Mouse (Mus musculus): Measurements from ENCODE around the gene Mbnl2. TPM values are rescaled to one million over a fixed set of nuclear protein-coding genes. Genes with fewer than 3 reads are reported as not detected.

Gene Mbnl2
- polyA plus RNA-seq, 1 experiment = 24.6 TPM

DNA sequence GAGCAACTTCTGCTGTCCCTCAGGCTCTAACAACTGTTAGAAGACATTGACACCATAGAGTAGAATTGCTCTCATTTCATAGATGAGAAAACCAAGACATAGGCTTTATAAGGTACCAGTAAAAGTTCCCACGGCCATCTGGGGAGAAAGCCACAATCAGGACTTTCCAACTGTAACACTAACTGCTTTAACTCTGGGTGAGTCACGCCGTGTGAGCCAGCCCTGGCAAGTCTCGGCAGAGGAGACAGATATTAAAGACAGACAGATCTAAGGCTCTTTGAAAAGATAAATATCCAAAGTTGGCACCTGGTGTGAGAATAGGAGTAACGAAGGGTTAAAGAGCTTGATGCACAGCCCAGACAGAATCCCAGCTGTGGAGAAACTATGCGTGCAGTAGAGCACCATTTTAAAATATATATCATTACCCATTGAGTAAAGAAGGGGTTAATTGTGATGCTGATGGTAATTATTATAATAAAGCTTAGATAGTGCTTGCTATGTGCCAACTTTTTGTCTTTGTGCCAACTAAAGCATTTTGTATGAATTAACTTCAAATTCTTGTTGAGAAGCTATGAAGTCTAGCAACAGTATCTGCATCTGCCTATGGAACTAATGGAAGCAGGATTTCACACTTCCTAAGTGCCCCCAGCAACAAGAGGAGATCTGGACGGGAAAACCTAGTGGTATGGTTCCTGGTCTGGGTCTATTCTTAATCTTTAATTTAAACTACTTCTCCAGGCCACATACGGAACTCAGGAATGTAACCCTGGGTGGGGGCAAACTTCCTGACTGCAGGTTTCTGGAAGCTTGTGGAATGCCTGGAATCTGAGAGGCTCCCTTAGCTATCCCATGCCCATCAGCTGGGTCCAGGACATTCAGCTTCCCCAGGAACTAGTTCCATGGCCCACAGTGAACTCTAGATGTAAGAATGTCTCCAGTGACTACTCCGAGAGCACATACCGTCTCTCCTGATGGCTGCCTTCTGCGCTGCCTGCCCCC is 97.9 kb downstream of the Mbnl2 start:
- no peak overlapping the region for H3K27ac ChIP-seq (ENCODE audit: control insufficient read depth, insufficient read depth, low read depth, low read length, poor library complexity)
- TF ChIP-seq CTCF (IDR thresholded peaks at IDR 0.05; ENCODE audit: control insufficient read depth, insufficient read depth, low read length) (no peak), POLR2A (IDR thresholded peaks at IDR 0.05; ENCODE audit: borderline replicate concordance, control insufficient read depth, low read depth, low read length) (no peak)
- peaks cover 3% of the 10 kb centered on the region; the same call in 1 of the 2 replicates for H3K4me1 ChIP-seq (ENCODE audit: control insufficient read depth, insufficient read depth, low read length)
- no peak overlapping the region for H3K4me3 ChIP-seq (replicated peaks; ENCODE audit: control insufficient read depth, low read depth, low read length)
- 67% methylated on average over 11 of the region's 11 CpGs for whole genome bisulfite sequencing

DNA sequence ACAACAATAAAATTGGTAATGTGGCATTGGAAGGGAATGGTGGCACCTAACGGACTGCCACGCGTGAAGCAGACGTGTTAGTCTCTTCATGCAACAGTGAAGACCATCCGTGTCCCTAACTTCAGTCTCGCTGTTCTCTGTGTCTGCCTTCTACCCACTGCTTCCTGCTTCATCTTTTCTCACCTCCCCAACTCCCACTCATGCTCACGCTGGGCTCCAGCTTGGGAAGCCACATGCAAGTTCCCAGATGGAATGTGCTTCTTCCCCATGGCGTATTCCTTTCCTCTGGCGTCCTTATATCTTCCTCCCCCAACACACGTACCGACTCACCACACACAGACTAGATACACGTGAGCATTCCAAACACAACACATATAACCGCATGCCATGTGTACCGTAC is 99.3 kb downstream of the Mbnl2 start:
- WGBS = 86% methylated on average over 14 of the region's 14 CpGs
- no peak overlapping the region for H3K27ac ChIP-seq (ENCODE audit: control insufficient read depth, insufficient read depth, low read depth, low read length, poor library complexity)
- peaks cover 3% of the 10 kb centered on the region for H3K4me1 ChIP-seq (ENCODE audit: control insufficient read depth, insufficient read depth, low read length)
- H3K4me3 ChIP-seq (replicated peaks; ENCODE audit: control insufficient read depth, low read depth, low read length) = no peak overlapping the region
- TF ChIP-seq POLR2A (IDR thresholded peaks at IDR 0.05; ENCODE audit: borderline replicate concordance, control insufficient read depth, low read depth, low read length) (no peak), CTCF (IDR thresholded peaks at IDR 0.05; ENCODE audit: control insufficient read depth, insufficient read depth, low read length) (no peak)

DNA sequence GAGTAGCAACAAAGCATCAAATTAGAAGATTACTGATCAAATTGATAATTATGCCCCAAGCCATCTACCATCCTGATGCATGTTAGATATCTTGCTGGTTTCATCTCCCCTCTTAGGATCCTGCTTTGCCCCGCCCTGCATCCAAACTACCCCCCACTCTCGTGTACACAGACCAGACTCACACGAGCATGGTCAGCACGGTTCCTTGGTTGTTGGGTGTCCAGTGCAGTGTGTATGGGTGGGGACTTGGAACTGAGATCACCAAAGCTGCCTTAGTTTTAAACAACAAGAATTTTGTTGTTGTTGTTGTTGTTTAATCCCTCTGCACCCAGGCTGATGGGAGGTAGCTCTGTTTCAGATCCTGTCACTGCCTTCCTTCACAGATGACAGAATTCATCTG is 101.7 kb downstream of the Mbnl2 start:
- H3K27ac ChIP-seq (ENCODE audit: control insufficient read depth, insufficient read depth, low read depth, low read length, poor library complexity) = no peak overlapping the region
- 89% methylated on average over 4 of the region's 4 CpGs for WGBS
- peaks cover 6% of the 10 kb centered on the region for H3K4me1 ChIP-seq (ENCODE audit: control insufficient read depth, insufficient read depth, low read length)

DNA sequence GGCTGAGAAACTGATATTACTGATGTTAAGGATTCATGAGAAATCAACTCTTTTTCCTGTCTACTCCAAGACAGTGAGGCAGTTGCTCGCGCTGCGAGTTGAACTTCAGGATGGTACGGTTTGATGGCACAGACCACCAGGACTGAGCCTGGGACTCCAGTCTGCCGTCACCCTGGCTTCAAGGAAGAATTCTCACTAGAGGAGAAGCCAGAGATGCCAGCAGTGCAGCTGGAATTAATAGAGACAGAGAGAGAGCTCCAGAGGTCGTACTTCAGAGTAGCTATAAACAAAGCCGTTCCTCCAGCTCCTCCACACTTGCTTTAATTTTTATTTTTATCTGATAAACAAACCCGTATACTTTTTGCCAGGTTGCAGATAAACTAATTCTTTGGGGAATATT is 102.5 kb downstream of the Mbnl2 start:
- no peak overlapping the region for H3K27ac ChIP-seq (ENCODE audit: control insufficient read depth, insufficient read depth, low read depth, low read length, poor library complexity)
- peaks cover 6% of the 10 kb centered on the region for H3K4me1 ChIP-seq (ENCODE audit: control insufficient read depth, insufficient read depth, low read length)
- 81% methylated on average over 8 of the region's 8 CpGs for WGBS
- no peak for TF ChIP-seq POLR2A (IDR thresholded peaks at IDR 0.05; ENCODE audit: borderline replicate concordance, control insufficient read depth, low read depth, low read length)
- TF ChIP-seq CTCF (IDR thresholded peaks at IDR 0.05; ENCODE audit: control insufficient read depth, insufficient read depth, low read length) = no peak
- H3K4me3 ChIP-seq (replicated peaks; ENCODE audit: control insufficient read depth, low read depth, low read length) = no peak overlapping the region

More for the DNA sequence above, 101.7 kb downstream of the Mbnl2 start:
- TF ChIP-seq CTCF (IDR thresholded peaks at IDR 0.05; ENCODE audit: control insufficient read depth, insufficient read depth, low read length) (no peak), POLR2A (IDR thresholded peaks at IDR 0.05; ENCODE audit: borderline replicate concordance, control insufficient read depth, low read depth, low read length) (no peak)
- no peak overlapping the region for H3K4me3 ChIP-seq (replicated peaks; ENCODE audit: control insufficient read depth, low read depth, low read length)

DNA sequence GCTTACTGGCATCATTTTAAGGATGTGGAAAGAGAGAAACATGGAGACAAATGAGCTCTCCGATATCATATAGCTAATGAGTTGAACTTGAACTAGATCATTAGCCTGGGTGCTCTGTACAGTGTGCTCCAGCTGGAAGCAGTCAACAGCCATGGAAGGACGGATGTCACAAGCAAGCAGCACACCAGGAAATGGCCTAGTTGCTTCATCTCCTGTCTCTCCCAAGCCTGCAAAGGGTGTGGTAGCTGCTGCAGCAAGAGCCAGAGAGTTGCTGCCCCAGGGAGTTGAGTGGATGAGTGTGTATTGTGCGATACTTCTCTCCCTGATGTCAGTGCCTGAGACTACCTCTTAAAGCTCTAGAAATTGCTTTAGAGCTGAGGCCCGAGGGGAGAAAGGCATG is 104.2 kb downstream of the Mbnl2 start:
- Histone ChIP-seq H3K4me3 (replicated peaks; ENCODE audit: control insufficient read depth, low read depth, low read length) (no peak overlapping the region), H3K27ac (ENCODE audit: control insufficient read depth, insufficient read depth, low read depth, low read length, poor library complexity) (0 out of 2 replicates have a peak overlapping the region, but pooled peaks have one; percentile 19), H3K4me1 (ENCODE audit: control insufficient read depth, insufficient read depth, low read length) (peaks cover 6% of the 10 kb centered on the region)
- WGBS = 37% methylated on average over 4 of the region's 4 CpGs
- TF ChIP-seq POLR2A (IDR thresholded peaks at IDR 0.05; ENCODE audit: borderline replicate concordance, control insufficient read depth, low read depth, low read length) (no peak), CTCF (IDR thresholded peaks at IDR 0.05; ENCODE audit: control insufficient read depth, insufficient read depth, low read length) (no peak)

DNA sequence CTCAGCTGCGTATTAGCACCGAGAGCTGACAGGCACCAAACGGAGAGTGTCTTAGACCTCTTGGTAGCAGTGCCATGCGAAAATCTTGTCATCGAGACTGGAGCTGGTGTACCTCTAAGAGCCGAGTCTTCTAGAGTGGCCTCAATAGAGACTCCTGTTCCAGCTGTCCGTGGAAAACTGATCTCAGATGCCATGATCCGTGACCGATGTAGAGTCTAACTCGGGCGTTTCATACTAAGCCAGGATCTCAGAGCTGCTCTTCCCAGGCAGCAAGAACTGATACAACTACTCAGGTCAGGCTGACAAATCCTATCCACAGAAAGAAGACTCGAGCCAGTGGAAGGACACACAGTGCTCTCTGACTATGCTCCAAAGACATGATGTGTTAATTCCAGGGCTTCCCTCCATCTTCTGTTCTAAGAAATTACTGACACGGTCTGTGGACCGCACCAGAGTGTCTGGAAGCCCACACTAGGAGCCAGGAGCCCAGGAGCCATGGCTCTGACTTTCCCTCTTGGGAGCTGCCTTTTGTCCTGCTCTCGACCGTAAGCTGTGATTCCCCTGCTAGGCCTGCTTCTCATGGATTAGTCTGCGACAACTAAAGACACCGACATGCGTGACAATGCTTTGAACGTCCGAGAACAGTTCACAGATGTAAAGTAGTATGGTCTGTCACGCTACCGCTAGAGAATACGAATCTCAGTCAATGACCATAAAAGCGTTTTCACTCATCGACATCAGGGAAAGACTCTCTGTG is 106.1 kb downstream of the Mbnl2 start:
- Histone ChIP-seq H3K27ac (ENCODE audit: control insufficient read depth, insufficient read depth, low read depth, low read length, poor library complexity) (no peak overlapping the region), H3K4me1 (ENCODE audit: control insufficient read depth, insufficient read depth, low read length) (peaks cover 6% of the 10 kb centered on the region), H3K4me3 (replicated peaks; ENCODE audit: control insufficient read depth, low read depth, low read length) (no peak overlapping the region)
- TF ChIP-seq CTCF (IDR thresholded peaks at IDR 0.05; ENCODE audit: control insufficient read depth, insufficient read depth, low read length) (no peak), POLR2A (IDR thresholded peaks at IDR 0.05; ENCODE audit: borderline replicate concordance, control insufficient read depth, low read depth, low read length) (no peak)
- 90% methylated on average over 26 of the region's 26 CpGs for WGBS

- TF ChIP-seq CTCF (IDR thresholded peaks at IDR 0.05; ENCODE audit: control insufficient read depth, insufficient read depth, low read length) (no peak), POLR2A (IDR thresholded peaks at IDR 0.05; ENCODE audit: borderline replicate concordance, control insufficient read depth, low read depth, low read length) (no peak)
- H3K4me1 ChIP-seq (ENCODE audit: control insufficient read depth, insufficient read depth, low read length) = peaks cover 6% of the 10 kb centered on the region
- 49% methylated on average over 5 of the region's 5 CpGs for WGBS
- H3K27ac ChIP-seq (ENCODE audit: control insufficient read depth, insufficient read depth, low read depth, low read length, poor library complexity) = no peak overlapping the region
- no peak overlapping the region for H3K4me3 ChIP-seq (replicated peaks; ENCODE audit: control insufficient read depth, low read depth, low read length)
Measured at GRCm38 (mm10) chr14:120382179-120382578, 106.7 kb downstream of the Mbnl2 start.
